Mouse (Mus musculus) testis, postnatal 10 days (tissue): ENCODE measurements at regions not wholly inside any gene's neighbourhood (a gene's known extent, or its start where the extent isn't known, plus 50 kb on each side); places are given as distances from the start of the nearest gene placed in this dataset.

ENCODE experiments used
- DNase-seq: peaks from one replicate; pipeline ENCODE4 v3.0.0; 2021; ENCODE audit warnings: low spot score

GRCm38 (mm10) chr3:101224091-101224490, 63.6 kb downstream of the Cd2 start:
- DNase-seq = no peak

- no peak for DNase-seq
These were observed 67.8 kb downstream of the Cd2 start for GRCm38 (mm10) chr3:101219897-101220296.

- DNase-seq = no peak
These were observed 71.0 kb downstream of the Cd2 start for GRCm38 (mm10) chr3:101216711-101217110.

- no peak for DNase-seq
These were observed 74.6 kb downstream of the Cd2 start for GRCm38 (mm10) chr3:101213212-101213562.

- peak; percentile 49 for DNase-seq
These were observed 75.1 kb downstream of the Cd2 start for GRCm38 (mm10) chr3:101212403-101213211.

- no peak for DNase-seq
These were observed 75.8 kb downstream of the Cd2 start for GRCm38 (mm10) chr3:101211936-101212335.

GRCm38 (mm10) chr3:101209546-101209945, 78.2 kb downstream of the Cd2 start:
- DNase-seq = no peak

GRCm38 (mm10) chr3:101208751-101209150, 79.0 kb downstream of the Cd2 start:
- DNase-seq = no peak

GRCm38 (mm10) chr3:101206172-101206571, 81.6 kb downstream of the Cd2 start:
- DNase-seq = peak; percentile 47

GRCm38 (mm10) chr3:101194725-101195124, 84.6 kb upstream of the Ptgfrn start:
- no peak for DNase-seq

- DNase-seq = no peak
These were observed 84.2 kb upstream of the Ptgfrn start for GRCm38 (mm10) chr3:101194319-101194718.

- no peak for DNase-seq
These were observed 81.4 kb upstream of the Ptgfrn start for GRCm38 (mm10) chr3:101191298-101191986.

- no peak for DNase-seq
These were observed 71.9 kb upstream of the Ptgfrn start for GRCm38 (mm10) chr3:101181958-101182357.

GRCm38 (mm10) chr3:101173954-101174353, 63.9 kb upstream of the Ptgfrn start:
- DNase-seq = no peak

GRCm38 (mm10) chr3:101170037-101171019, 60.2 kb upstream of the Ptgfrn start:
- no peak for DNase-seq

GRCm38 (mm10) chr3:101167026-101167425, 56.9 kb upstream of the Ptgfrn start:
- no peak for DNase-seq

- no peak for DNase-seq
These were observed 56.5 kb upstream of the Ptgfrn start for GRCm38 (mm10) chr3:101166580-101166979.

GRCm38 (mm10) chr3:101165261-101165660, 55.2 kb upstream of the Ptgfrn start:
- no peak for DNase-seq

GRCm38 (mm10) chr3:101164771-101165170, 54.7 kb upstream of the Ptgfrn start:
- DNase-seq = no peak

GRCm38 (mm10) chr3:101163991-101164434, 53.9 kb upstream of the Ptgfrn start:
- DNase-seq = no peak

- DNase-seq = no peak
These were observed 53.3 kb upstream of the Ptgfrn start for GRCm38 (mm10) chr3:101163160-101163990.
